Mouse (Mus musculus): ENCODE data around the gene Hydin. TPM values are rescaled to one million over a fixed set of nuclear protein-coding genes. Genes with fewer than 3 reads are reported as not detected.
A peak's percentile ranks its signal among the peaks of the same experiment; 100 is the strongest.

The Hydin gene
- polyA plus RNA-seq, 1 experiment, result not detected

GRCm38 (mm10) chr8:110631201-110631600, 364.4 kb downstream of the Hydin start:
- Histone ChIP-seq H3K4me1 (ENCODE audit: control insufficient read depth, insufficient read depth, low read length) (peaks cover 12% of the 10 kb centered on the region), H3K27ac (ENCODE audit: insufficient read depth, low read length) (peak overlapping the region; percentile 19), H3K4me3 (ENCODE audit: insufficient read depth, low read length) (peak overlapping the region; percentile 1; the same call in 1 of the 2 replicates)
- no peak for TF ChIP-seq CTCF (IDR thresholded peaks at IDR 0.05; ENCODE audit: borderline replicate concordance, insufficient read depth, low read length)
- no peak for TF ChIP-seq POLR2A (IDR thresholded peaks at IDR 0.05; ENCODE audit: low read depth, low read length)

- Histone ChIP-seq H3K4me3 (ENCODE audit: insufficient read depth, low read length) (no peak overlapping the region), H3K4me1 (ENCODE audit: control insufficient read depth, insufficient read depth, low read length) (peaks cover 12% of the 10 kb centered on the region), H3K27ac (ENCODE audit: insufficient read depth, low read length) (no peak overlapping the region)
- TF ChIP-seq POLR2A (IDR thresholded peaks at IDR 0.05; ENCODE audit: low read depth, low read length) (no peak), CTCF (IDR thresholded peaks at IDR 0.05; ENCODE audit: borderline replicate concordance, insufficient read depth, low read length) (no peak)
These were observed 367.0 kb downstream of the Hydin start for GRCm38 (mm10) chr8:110633814-110634213.

GRCm38 (mm10) chr8:110636182-110636581, 369.4 kb downstream of the Hydin start:
- TF ChIP-seq CTCF (IDR thresholded peaks at IDR 0.05; ENCODE audit: borderline replicate concordance, insufficient read depth, low read length) (no peak), POLR2A (IDR thresholded peaks at IDR 0.05; ENCODE audit: low read depth, low read length) (no peak)
- no peak overlapping the region for H3K4me3 ChIP-seq (ENCODE audit: insufficient read depth, low read length)
- no peak overlapping the region for H3K27ac ChIP-seq (ENCODE audit: insufficient read depth, low read length)
- H3K4me1 ChIP-seq (ENCODE audit: control insufficient read depth, insufficient read depth, low read length), result peaks cover 3% of the 10 kb centered on the region; the same call in 1 of the 2 replicates

DNA sequence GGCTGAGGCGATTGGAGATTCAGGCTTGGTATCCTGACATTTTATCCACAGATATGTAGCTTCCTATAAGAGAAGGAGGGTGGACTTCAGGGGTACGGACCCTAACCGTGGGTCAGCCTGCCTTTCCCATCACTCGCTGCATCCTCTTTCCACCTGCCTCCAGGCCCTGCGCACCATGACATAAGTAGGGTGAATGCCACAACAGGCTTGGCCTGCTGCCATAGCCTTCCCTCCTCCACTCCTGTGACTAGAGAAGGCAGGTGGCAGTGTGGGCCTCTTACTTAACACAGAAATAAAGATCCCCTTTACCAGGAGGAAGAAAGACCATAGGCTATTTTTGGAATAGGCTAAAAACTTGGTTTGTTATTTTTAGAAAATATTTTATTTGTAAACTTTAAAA, 375.6 kb downstream of the Hydin start:
- no peak for TF ChIP-seq POLR2A (IDR thresholded peaks at IDR 0.05; ENCODE audit: low read depth, low read length)
- no peak for TF ChIP-seq CTCF (IDR thresholded peaks at IDR 0.05; ENCODE audit: borderline replicate concordance, insufficient read depth, low read length)

DNA sequence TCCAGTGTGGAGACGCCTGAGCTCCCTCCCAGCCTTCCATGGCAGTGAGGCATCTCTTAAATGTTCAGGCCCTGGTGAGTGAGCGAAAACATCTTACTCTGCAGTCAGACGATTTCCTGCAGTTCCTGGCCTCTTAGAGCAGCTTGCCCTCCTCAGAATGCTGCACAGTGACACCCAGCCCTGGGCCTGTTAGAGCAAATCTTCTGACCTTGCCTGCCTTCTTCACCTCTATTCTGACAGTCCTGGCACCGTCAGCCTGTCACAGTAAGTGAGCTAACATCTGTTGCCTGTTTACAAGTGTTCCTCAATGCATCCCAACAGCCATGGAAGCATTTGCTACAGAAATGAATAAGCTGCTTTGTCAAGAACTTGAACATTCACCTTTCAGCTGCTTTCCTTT, 376.4 kb downstream of the Hydin start:
- Histone ChIP-seq H3K4me1 (ENCODE audit: control insufficient read depth, insufficient read depth, low read length) (no peaks in the 10 kb centered on the region), H3K27ac (ENCODE audit: insufficient read depth, low read length) (no peak overlapping the region), H3K4me3 (ENCODE audit: insufficient read depth, low read length) (no peak overlapping the region)
- no peak for TF ChIP-seq CTCF (IDR thresholded peaks at IDR 0.05; ENCODE audit: borderline replicate concordance, insufficient read depth, low read length)
- no peak for TF ChIP-seq POLR2A (IDR thresholded peaks at IDR 0.05; ENCODE audit: low read depth, low read length)

More for the DNA sequence above, 375.6 kb downstream of the Hydin start:
- no peaks in the 10 kb centered on the region for H3K4me1 ChIP-seq (ENCODE audit: control insufficient read depth, insufficient read depth, low read length)
- H3K27ac ChIP-seq (ENCODE audit: insufficient read depth, low read length), result no peak overlapping the region
- H3K4me3 ChIP-seq (ENCODE audit: insufficient read depth, low read length), result no peak overlapping the region

GRCm38 (mm10) chr8:110644422-110644821, 377.6 kb downstream of the Hydin start:
- 0 out of 2 replicates have a peak, but pooled peaks cover 4% of the 10 kb centered on the region for H3K4me1 ChIP-seq (ENCODE audit: control insufficient read depth, insufficient read depth, low read length)
- H3K4me3 ChIP-seq (ENCODE audit: insufficient read depth, low read length), result no peak overlapping the region
- no peak overlapping the region for H3K27ac ChIP-seq (ENCODE audit: insufficient read depth, low read length)
- TF ChIP-seq CTCF (IDR thresholded peaks at IDR 0.05; ENCODE audit: borderline replicate concordance, insufficient read depth, low read length) (no peak), POLR2A (IDR thresholded peaks at IDR 0.05; ENCODE audit: low read depth, low read length) (no peak)

DNA sequence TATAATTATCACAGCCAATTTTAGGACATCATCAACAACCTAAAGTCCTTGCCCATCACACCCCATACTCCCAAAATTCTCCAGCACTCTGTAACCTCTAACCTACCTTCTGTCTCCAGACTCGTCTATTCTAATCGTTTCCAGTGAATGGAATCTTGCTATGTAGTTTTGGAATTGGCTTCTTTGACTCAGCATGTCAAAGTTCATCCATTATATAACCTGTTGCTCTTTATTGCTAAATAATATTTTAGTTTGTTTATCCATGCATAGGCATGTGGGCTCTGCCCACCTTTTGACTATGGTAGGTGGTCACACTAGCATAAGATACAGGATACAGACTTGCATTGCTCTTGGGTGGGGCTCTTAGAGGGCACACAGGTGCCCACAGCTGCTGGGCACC, 378.1 kb downstream of the Hydin start:
- no peak overlapping the region for H3K27ac ChIP-seq (ENCODE audit: insufficient read depth, low read length)
- no peak overlapping the region for H3K4me3 ChIP-seq (ENCODE audit: insufficient read depth, low read length)
- H3K4me1 ChIP-seq (ENCODE audit: control insufficient read depth, insufficient read depth, low read length), result 0 out of 2 replicates have a peak, but pooled peaks cover 4% of the 10 kb centered on the region
- no peak for TF ChIP-seq POLR2A (IDR thresholded peaks at IDR 0.05; ENCODE audit: low read depth, low read length)
- no peak for TF ChIP-seq CTCF (IDR thresholded peaks at IDR 0.05; ENCODE audit: borderline replicate concordance, insufficient read depth, low read length)

DNA sequence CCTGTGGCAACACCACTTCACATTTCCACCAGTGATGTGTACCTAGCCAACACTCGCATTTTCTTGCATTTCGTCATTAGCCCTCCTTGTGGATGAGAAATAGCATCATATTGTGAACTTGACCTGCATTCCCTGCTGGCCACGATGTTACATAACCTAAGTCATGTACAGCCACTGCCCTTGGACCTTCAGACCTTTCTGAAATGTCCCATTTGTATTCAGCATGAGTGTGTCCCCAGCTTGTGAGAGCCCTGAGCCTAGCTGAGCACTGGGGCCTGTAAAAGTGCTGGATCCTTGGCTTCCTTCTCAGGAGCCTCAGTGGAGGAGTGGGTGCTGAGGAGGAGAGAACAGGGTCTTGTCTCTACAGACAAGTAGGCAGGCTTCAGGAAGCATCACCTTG, 378.6 kb downstream of the Hydin start:
- H3K4me3 ChIP-seq (ENCODE audit: insufficient read depth, low read length), result no peak overlapping the region
- H3K4me1 ChIP-seq (ENCODE audit: control insufficient read depth, insufficient read depth, low read length), result 0 out of 2 replicates have a peak, but pooled peaks cover 4% of the 10 kb centered on the region
- TF ChIP-seq POLR2A (IDR thresholded peaks at IDR 0.05; ENCODE audit: low read depth, low read length), result no peak
- no peak for TF ChIP-seq CTCF (IDR thresholded peaks at IDR 0.05; ENCODE audit: borderline replicate concordance, insufficient read depth, low read length)
- no peak overlapping the region for H3K27ac ChIP-seq (ENCODE audit: insufficient read depth, low read length)

DNA sequence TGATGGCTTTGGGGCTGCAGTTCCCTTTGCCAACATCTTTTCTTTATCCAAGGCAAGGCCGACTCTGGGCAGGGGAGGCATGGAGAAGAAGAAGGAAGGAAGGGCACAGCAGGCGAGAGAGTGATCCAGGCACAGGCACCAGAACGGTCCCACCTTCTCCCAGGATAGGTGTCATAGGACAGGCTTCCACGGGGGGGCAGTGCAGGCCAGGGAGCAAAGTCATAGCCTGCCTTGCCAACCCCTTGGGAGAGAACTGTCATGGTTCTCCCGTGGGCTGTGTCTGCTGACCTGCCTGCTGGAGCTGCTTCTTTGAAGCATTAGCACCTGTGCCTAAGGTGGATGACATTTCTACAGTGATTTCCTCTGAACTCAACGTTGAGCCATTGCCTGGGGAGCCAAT, 379.3 kb downstream of the Hydin start:
- Histone ChIP-seq H3K27ac (ENCODE audit: insufficient read depth, low read length) (no peak overlapping the region), H3K4me3 (ENCODE audit: insufficient read depth, low read length) (no peak overlapping the region), H3K4me1 (ENCODE audit: control insufficient read depth, insufficient read depth, low read length) (0 out of 2 replicates have a peak, but pooled peaks cover 4% of the 10 kb centered on the region)
- TF ChIP-seq CTCF (IDR thresholded peaks at IDR 0.05; ENCODE audit: borderline replicate concordance, insufficient read depth, low read length) (peak; percentile 76), POLR2A (IDR thresholded peaks at IDR 0.05; ENCODE audit: low read depth, low read length) (no peak)

DNA sequence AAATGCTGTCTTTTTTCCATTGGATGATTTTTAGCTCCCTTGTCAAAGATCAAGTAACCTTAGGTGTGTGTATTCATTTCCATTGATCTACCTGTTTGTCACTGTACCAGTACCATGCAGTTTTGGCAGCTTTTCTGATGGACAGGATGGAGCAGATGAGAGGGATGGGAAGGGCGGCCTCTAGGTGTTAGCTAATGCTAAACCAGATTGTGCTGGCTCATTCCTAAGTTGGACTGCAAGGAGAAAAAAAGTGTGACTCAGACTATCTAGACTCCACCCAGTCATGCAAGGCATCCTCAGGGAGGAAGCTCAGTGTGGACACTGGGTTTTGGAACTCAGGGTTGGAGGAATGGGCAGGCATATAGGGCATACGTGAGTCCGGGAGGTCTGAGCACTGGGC, 381.8 kb downstream of the Hydin start:
- 0 out of 2 replicates have a peak, but pooled peaks cover 4% of the 10 kb centered on the region for H3K4me1 ChIP-seq (ENCODE audit: control insufficient read depth, insufficient read depth, low read length)
- TF ChIP-seq CTCF (IDR thresholded peaks at IDR 0.05; ENCODE audit: borderline replicate concordance, insufficient read depth, low read length), result no peak
- no peak for TF ChIP-seq POLR2A (IDR thresholded peaks at IDR 0.05; ENCODE audit: low read depth, low read length)
- H3K4me3 ChIP-seq (ENCODE audit: insufficient read depth, low read length), result no peak overlapping the region
- H3K27ac ChIP-seq (ENCODE audit: insufficient read depth, low read length), result no peak overlapping the region

Measured in embryonic fibroblast, embryonic 13.5 days (primary cell).